Mouse (Mus musculus) cerebellum, postnatal 25 days (tissue): ENCODE data around the gene Mov10.
A peak's percentile ranks its signal among the peaks of the same experiment; 100 is the strongest.

Experiments used
- DNase-seq, 2 experiments: peaks; one replicate each; pipeline ENCODE4 v3.0.0; 2021; ENCODE audit warnings: mixed read lengths in 2 of 2

Gene Mov10

GRCm38 (mm10) chr3:104804312-104804711 is 14.1 kb downstream of the Mov10 start:
- DNase-seq, result no peak

- no peak for DNase-seq
Measured at GRCm38 (mm10) chr3:104801481-104801880, 16.9 kb downstream of the Mov10 start.

- DNase-seq, result no peak
Measured at GRCm38 (mm10) chr3:104800681-104801080, 17.7 kb downstream of the Mov10 start.

- no peak for DNase-seq
Measured at GRCm38 (mm10) chr3:104796430-104797082, 21.8 kb downstream of the Mov10 start.

- no peak for DNase-seq
Measured at GRCm38 (mm10) chr3:104795661-104796340, 22.6 kb downstream of the Mov10 start.

GRCm38 (mm10) chr3:104794953-104795470 is 23.4 kb downstream of the Mov10 start:
- no peak for DNase-seq

- peak; percentile 22 to 53 for DNase-seq
Measured at GRCm38 (mm10) chr3:104793871-104794828, 24.2 kb downstream of the Mov10 start.

GRCm38 (mm10) chr3:104792360-104793270 is 25.7 kb downstream of the Mov10 start:
- no peak for DNase-seq

GRCm38 (mm10) chr3:104791671-104792070 is 26.7 kb downstream of the Mov10 start:
- DNase-seq, result no peak

- no peak for DNase-seq
Measured at GRCm38 (mm10) chr3:104791017-104791416, 27.3 kb downstream of the Mov10 start.

- no peak for DNase-seq
Measured at GRCm38 (mm10) chr3:104790401-104790937, 27.9 kb downstream of the Mov10 start.

- peak; percentile 25 to 44 for DNase-seq
Measured at GRCm38 (mm10) chr3:104789822-104790221, 28.5 kb downstream of the Mov10 start.

- DNase-seq, result no peak
Measured at GRCm38 (mm10) chr3:104789312-104789605, 29.1 kb downstream of the Mov10 start.

- peak; percentile 66 to 75 for DNase-seq
Measured at GRCm38 (mm10) chr3:104788561-104789311, 29.6 kb downstream of the Mov10 start.

GRCm38 (mm10) chr3:104788075-104788474 is 30.3 kb downstream of the Mov10 start, which contains the start of gene Rhoc:
Gene Rhoc (plus strand): TSS chr3:104788375.
- no peak for DNase-seq

- DNase-seq, result no peak
Measured at GRCm38 (mm10) chr3:104785284-104785683, 33.1 kb downstream of the Mov10 start.

- DNase-seq, result no peak
Measured at GRCm38 (mm10) chr3:104783971-104784500, 34.3 kb downstream of the Mov10 start.

GRCm38 (mm10) chr3:104782061-104782681 is 36.2 kb downstream of the Mov10 start:
- DNase-seq, result no peak

GRCm38 (mm10) chr3:104781471-104781903 is 36.9 kb downstream of the Mov10 start, which contains the start of gene Fam19a3:
Gene Fam19a3 (minus strand): TSS chr3:104781840.
- peak; percentile 15 to 42 for DNase-seq
